Mouse (Mus musculus) small intestine, adult 10 weeks (tissue): ENCODE measurements around the gene Hspd1. TPM values are rescaled to one million over a fixed set of nuclear protein-coding genes. Genes with fewer than 3 reads are reported as not detected.

Experiments
- polyA plus RNA-seq: library from polyadenylated mRNA; stranded (reverse); fragments of 350-450 nt; fragmentation: Illumina TruSeq; extraction: RNeasy Lipid Tissue Mini Kit (QIAGEN cat#74804); gene quantifications from one replicate; pipeline ENCODE4 v1.2.3, GENCODE M21; 2014; ENCODE audit warnings: low replicate concordance

Hspd1 gene
- 483 TPM for polyA plus RNA-seq

DNA sequence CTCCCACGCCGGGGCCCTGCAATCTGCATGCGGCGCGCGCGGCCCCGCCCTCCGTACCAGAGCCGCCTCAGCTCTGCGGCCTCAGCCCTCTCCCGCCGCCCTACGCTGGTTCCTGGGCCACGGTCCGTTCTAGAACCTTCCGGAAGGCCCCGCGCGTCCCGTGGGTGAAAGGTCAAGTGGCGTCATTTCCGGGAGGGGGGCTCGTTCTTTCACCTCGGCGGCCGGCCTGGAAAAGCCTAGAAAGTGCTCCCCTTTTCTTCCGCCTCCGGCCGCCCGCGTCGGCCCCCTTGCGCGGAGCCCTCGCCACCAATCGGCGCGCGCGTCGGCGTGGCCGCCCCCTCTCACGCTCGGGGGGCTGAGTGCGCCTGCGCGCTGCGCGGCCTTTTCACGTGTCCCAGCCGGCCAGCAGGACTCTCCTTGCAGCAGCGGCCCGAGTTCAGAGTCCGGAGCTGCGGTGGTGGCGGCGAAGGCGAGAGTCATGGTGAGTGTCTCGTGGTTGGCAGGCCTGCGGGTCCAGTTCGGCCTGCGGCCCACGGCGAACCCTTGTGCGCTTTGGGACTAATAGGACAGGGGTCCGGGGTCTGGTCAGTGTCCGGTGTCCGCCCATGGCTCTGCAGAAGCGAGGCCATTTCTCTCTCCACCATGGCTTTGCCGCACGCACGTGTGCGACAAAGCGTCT, at the start of gene Hspd1, which contains the start of gene Hspe1:
TSS of gene Hspd1 (minus strand) at position 312 of the 679 bp plus-strand sequence.
TSS of gene Hspe1 (plus strand) at position 201 of the 679 bp plus-strand sequence.

GRCm38 (mm10) chr1:55130943-55131401, 42.9 kb upstream of the Hspd1 start, which contains the start of gene Mob4:
TSS of gene Mob4 (plus strand) at chr1:55131231.

GRCm38 (mm10) chr1:55052355-55052953, 35.6 kb downstream of the Hspd1 start, which contains the start of gene Coq10b:
TSS of gene Coq10b (plus strand) at chr1:55052770.

Other genes starting within 250 kb of the Hspd1 start
- 21.1 TPM for gene Ankrd44, start 161.9 kb downstream of the Hspd1 start, polyA plus RNA-seq
- 419 TPM for gene Sf3b1, start 60.8 kb downstream of the Hspd1 start, polyA plus RNA-seq
- gene Coq10b, start 35.5 kb downstream of the Hspd1 start, polyA plus RNA-seq: 169 TPM
- 332 TPM for gene Hspe1, start 111 bp downstream of the Hspd1 start, polyA plus RNA-seq
- gene Mob4, start 43.0 kb upstream of the Hspd1 start, polyA plus RNA-seq: 270 TPM
- 3.3 TPM for gene Rftn2, start 138.5 kb upstream of the Hspd1 start, polyA plus RNA-seq
- 8.3 TPM for gene Mars2, start 148.9 kb upstream of the Hspd1 start, polyA plus RNA-seq